Mouse (Mus musculus) left cerebral cortex, adult 9 months (tissue): ENCODE data around the gene Rpl23a.
"Not testable (repeated sequence)": the region's sequence is repeated elsewhere in the genome, so short reads cannot be mapped to it uniquely, and the experiment has no call there.

Experiments used
- DNase-seq, 2 experiments: peaks; one replicate each; pipeline ENCODE4 v3.0.0; 2022; ENCODE audit warnings: low spot score in 2 of 2

Gene Rpl23a

DNA sequence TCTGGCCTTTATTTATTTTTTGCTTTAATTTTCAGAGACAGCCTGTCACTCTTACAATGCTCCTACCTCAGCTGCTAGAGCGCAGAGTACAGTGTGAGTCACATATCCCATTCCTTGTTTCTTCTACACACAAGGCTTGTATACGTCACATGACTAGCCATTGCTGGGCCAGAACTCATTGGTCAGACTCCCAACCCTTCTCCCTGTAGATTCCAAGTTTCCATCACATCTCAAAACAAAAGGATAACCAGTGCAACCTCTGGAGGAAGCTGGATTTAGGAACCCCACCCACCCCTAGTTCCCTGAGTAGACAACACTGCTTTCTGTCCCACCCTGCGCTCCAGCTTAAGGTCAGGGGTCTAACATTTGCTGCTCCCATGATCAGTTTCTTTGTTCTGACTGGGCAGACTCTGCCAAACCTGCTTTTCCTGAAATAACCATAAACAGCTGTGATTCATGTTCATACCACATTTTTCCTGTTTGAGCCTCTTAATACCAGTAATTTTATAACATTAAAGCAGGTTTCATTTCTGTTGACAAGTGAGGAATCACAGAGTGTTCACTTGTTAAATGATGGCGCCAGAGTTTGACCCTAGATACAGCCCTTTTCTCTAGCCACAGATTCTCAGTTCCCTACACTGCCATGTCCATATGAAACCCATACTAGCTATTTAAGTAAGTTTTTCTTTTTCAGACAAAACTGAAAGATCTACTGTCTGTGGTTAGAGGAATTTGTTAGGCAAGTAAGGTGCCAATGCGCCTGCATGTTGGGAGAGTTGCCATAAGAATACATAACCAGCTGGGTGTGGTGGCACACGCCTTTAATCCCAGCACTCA lies 36.5 kb downstream of the Rpl23a start:
- DNase-seq, result no peak

DNA sequence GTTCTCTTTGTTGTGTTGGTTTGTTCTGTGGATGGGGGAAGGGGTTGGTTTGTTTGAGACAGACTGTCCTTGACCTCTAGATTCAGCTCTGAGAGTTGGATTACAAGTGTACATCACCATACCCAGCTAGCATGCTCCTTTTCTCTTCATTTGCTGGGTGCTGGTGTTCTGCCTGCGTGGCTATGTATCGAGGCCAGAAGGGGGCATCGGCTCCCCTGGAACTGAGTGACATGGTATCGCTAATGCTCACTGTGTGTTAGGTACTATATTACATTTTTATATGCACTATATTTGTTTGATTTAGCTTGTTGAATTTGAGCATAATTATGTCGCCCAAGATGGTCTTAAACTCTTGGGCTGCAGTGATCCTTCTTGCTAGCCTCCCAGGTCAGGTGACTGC lies 37.2 kb downstream of the Rpl23a start:
- DNase-seq, result no peak

DNA sequence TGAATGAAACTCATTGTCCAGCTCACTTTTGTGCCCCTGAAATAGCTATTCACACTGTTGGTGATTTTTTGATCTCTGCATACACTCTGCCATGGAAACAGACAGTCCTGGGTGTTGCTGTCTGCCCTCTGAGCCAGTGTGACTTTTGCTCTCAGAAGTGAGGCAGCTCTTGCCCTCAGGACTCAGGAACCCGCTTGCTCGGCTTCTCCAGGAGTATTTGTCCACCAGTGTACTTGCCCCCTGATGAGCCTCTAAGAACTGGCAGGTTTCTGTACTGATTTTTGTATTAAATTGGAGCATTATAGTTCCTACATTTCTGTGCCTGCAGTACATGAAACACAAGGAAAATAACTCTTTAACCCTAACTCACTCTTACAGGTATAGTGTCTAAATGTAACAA lies 39.9 kb downstream of the Rpl23a start:
- no peak for DNase-seq

DNA sequence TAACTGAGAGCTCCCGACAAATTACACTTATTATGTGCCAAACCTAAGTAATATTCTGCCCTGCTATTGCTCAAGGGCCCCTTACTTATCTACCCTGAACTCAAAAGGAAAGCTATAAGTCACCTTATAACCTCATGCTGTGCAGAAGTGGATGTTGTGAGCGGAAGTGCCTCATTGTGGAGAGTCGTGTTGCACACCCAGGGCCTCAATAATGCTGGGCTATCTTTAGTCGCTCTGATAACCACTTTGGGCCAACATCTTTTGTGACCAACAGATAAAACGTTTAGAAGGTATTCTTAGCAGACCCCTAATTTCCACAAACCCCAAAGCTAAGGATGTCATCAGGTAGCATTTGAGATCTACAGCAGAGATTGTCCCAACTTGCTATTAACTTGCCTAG lies 42.7 kb downstream of the Rpl23a start:
- DNase-seq, result no peak

DNA sequence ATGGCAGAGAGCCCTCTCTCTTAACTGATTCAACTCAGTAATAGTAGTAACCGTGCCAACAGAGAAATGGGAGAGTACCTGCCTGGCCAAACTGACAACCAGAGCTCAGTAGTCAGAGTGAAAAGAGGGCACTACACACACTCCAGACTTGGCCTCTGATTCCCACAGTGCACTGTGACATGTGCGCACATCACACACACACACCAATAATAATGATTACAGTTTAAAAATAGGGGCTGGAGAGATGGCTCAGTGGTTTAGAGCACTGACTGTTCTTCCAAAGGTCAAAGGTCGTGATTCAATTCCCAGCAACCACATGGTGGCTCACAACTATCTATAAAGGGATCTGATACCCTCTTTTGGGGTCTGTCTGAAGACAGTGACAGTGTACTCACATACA lies 45.4 kb downstream of the Rpl23a start:
- no peak for DNase-seq

DNA sequence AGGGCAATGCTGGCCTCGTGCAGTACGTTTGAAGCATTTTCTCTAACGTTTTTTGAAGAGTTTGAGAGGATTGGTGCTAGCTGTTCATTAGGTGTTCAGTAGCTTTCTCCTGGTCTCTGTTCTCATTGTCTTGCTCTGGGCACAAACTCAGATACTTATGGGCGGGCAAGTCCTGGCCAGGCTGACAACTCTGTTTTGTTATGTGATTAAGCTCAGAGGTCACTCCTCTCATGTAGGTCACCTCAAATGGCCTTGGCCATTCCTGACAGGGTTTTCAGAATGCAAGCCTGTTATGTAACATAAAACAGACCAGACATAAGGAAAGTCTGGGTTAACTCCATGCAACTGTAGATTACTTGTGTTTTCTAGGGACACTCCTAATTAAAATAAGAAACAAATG lies 45.8 kb downstream of the Rpl23a start:
- DNase-seq, result no peak

DNA sequence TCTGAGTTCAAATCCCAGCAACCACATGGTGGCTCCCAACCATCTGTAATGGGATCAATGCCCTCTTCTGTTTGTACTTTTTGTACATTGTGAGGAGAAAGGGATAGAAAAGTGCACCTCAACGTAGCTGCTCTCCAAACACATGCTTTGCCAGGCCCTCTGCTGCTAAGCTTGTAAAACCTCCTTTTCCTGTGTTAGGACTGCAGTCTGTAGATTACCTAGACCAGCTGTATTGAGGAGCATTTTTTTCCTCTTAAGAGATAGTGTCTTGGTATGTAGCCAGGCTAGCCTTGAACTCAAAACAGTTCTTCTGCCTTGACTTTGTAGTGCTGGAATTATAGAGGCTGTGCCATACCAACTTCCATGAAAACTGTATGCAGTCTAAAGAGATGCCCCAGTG lies 47.3 kb downstream of the Rpl23a start:
- DNase-seq, result no peak

DNA sequence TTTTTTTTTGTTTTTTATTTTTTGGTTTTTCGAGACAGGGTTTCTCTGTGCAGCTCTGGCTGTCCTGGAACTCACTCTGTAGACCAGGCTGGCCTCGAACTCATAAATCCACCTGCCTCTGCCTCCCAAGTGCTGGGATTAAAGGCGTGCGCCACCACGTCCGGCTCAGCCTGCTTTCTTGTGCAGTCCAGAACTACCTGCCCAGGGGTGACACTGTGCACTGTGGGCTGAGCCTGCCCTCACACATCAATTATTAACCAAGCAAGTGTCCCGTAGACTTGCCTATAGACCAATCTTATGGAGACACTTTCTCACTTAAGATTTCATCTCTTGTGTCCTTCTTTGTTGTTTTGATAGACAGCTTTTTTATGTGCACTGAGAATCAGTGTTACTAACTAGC lies 48.1 kb downstream of the Rpl23a start:
- not testable (repeated sequence) for DNase-seq

DNA sequence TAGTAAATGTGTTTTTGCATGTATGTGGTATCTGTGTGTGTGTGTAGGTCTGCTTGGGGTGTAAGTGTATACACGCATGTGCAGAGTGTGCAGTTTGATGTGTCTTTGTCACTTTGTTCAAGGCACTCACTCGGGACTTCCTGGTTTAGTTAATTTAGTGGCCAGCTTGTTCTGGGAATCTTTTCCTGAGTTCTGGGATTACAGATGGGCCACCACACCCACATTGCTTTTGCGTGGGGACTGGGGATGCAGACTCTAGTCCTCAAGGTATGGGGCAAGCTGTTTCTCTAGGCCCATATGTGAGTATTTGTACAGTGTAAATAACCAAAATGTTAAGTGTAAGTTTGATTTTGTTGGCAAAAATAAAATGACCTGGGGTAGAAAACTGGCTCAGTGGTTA lies 49.0 kb downstream of the Rpl23a start:
- no peak for DNase-seq

DNA sequence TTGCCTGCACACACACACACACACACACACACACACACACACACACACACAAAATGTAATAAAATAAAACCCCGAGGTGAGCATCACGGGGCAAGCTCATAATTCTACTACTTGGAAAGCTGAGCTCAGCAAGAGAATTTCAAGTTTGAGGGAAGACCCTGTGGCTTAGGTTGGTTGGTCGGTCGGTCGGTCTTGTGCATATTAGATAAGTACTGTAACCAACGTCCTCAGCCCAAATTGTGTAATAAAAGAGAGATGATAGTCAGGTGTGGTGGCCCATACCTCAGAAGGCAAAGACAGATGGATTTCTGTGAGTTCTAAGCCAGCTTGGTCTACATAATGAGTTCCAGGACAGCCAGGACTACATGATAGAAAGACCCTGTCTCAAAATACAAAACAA lies 49.5 kb downstream of the Rpl23a start:
- no peak for DNase-seq
